Mouse (Mus musculus) intestine, embryonic 15.5 days (tissue): ENCODE measurements around the gene Enox1. TPM values are rescaled to one million over a fixed set of nuclear protein-coding genes. Genes with fewer than 3 reads are reported as not detected.

Experiments
- ATAC-seq: fragments of 200-750 bp; cut with Nextera tagmentation; 2 replicates; pipeline ENCODE4 v1.8.0; 2017; ENCODE audit warnings: moderate TSS enrichment, moderate library complexity
- H3K27ac ChIP-seq: fragments of 300-500 bp; sonication (generic); 2 replicates; pipeline ENCODE4 v1.5.1; 2015; ENCODE audit warnings: mild to moderate bottlenecking, inconsistent platforms
- H3K27me3 ChIP-seq: fragments of 300-500 bp; sonication (generic); replicated peaks from 2 replicates; pipeline ENCODE4 v1.6.1; 2015; ENCODE audit warnings: inconsistent platforms
- H3K36me3 ChIP-seq: fragments of 300-500 bp; sonication (generic); 2 replicates; pipeline ENCODE4 v1.6.1; 2015; ENCODE audit warnings: inconsistent platforms
- H3K4me1 ChIP-seq: fragments of 300-500 bp; sonication (generic); replicated peaks from 2 replicates; pipeline ENCODE4 v1.6.1; 2015; ENCODE audit warnings: inconsistent platforms
- H3K4me2 ChIP-seq: fragments of 300-500 bp; sonication (generic); replicated peaks from 2 replicates; pipeline ENCODE4 v1.6.1; 2015; ENCODE audit warnings: mild to moderate bottlenecking, inconsistent platforms
- H3K4me3 ChIP-seq: fragments of 300-500 bp; sonication (generic); replicated peaks from 2 replicates; pipeline ENCODE4 v1.5.1; 2015; ENCODE audit warnings: inconsistent platforms
- H3K9ac ChIP-seq: fragments of 300-500 bp; sonication (generic); 2 replicates; pipeline ENCODE4 v1.6.1; 2015; ENCODE audit warnings: inconsistent platforms
- H3K9me3 ChIP-seq: fragments of 300-500 bp; sonication (generic); 2 replicates; pipeline ENCODE4 v1.6.1; 2016; ENCODE audit warnings: inconsistent platforms
- WGBS: fragments of 180-500 bp; shearing (Covaris S2); methylation state at CpG from one replicate; pipeline ENCODE4 v1.1.7; 2015; 5-methylcytosine and 5-hydroxymethylcytosine counted together
- polyA plus RNA-seq: library from polyadenylated mRNA; unstranded; fragments of >200 nt; fragmentation: Nextera tagmentation; extraction: Ambion mirVana; gene quantifications from 2 replicates; pipeline ENCODE4 v1.2.1, GENCODE M21; 2015

Enox1 gene
- polyA plus RNA-seq, 1 experiment from 2014 or later = 6.3 TPM

- Histone ChIP-seq H3K27ac (no peak overlapping the region), H3K27me3 (no peaks in the 10 kb centered on the region), H3K4me1 (no peaks in the 10 kb centered on the region), H3K9me3 (no peaks in the 10 kb centered on the region), H3K9ac (no peak overlapping the region), H3K36me3 (no peaks in the 10 kb centered on the region), H3K4me3 (no peak overlapping the region), H3K4me2 (no peak overlapping the region)
- no peak for ATAC-seq
- 74% methylated on average over 4 of the region's 4 CpGs for WGBS
These were observed 206.1 kb downstream of the Enox1 start for GRCm38 (mm10) chr14:77362662-77363061.

DNA sequence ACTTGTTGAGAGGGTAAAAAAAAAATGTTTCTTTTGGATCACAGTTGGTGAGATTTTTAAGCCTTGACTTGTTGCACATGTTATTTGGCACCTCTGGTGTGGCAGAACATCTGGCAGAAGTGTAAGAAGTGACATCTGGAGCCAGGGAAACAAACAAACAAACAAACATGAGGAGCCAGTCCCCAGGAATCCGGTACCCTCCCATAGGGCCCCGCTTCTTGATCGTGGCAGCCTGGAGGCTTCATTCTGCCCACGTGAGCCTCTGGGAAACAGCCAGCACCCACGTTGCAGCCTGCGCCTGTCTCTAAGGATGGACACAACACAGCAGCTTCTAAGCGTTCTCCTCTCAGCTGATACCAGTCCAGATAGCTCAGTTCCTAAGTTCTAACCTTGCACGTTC lies 211.8 kb downstream of the Enox1 start:
- Histone ChIP-seq H3K4me3 (no peak overlapping the region), H3K27me3 (no peaks in the 10 kb centered on the region), H3K4me1 (0 out of 2 replicates have a peak, but pooled peaks cover 4% of the 10 kb centered on the region), H3K9ac (no peak overlapping the region), H3K36me3 (no peaks in the 10 kb centered on the region), H3K9me3 (no peaks in the 10 kb centered on the region), H3K4me2 (no peak overlapping the region), H3K27ac (no peak overlapping the region)
- no peak for ATAC-seq
- WGBS = 54% methylated on average over 8 of the region's 8 CpGs

GRCm38 (mm10) chr14:77369070-77369469 lies 212.5 kb downstream of the Enox1 start:
- Histone ChIP-seq H3K4me2 (no peak overlapping the region), H3K4me3 (no peak overlapping the region), H3K27me3 (no peaks in the 10 kb centered on the region), H3K9ac (no peak overlapping the region), H3K4me1 (0 out of 2 replicates have a peak, but pooled peaks cover 4% of the 10 kb centered on the region), H3K9me3 (no peaks in the 10 kb centered on the region), H3K36me3 (no peaks in the 10 kb centered on the region), H3K27ac (no peak overlapping the region)
- no peak for ATAC-seq
- 82% methylated on average over 2 of the region's 2 CpGs for whole genome bisulfite sequencing

- Histone ChIP-seq H3K9ac (no peak overlapping the region), H3K36me3 (no peaks in the 10 kb centered on the region), H3K4me1 (0 out of 2 replicates have a peak, but pooled peaks cover 4% of the 10 kb centered on the region), H3K9me3 (no peaks in the 10 kb centered on the region), H3K4me3 (no peak overlapping the region), H3K27ac (no peak overlapping the region), H3K4me2 (no peak overlapping the region), H3K27me3 (no peaks in the 10 kb centered on the region)
- ATAC-seq = no peak
- WGBS = 89% methylated on average over 3 of the region's 3 CpGs
These were observed 214.0 kb downstream of the Enox1 start for GRCm38 (mm10) chr14:77370521-77370920.

GRCm38 (mm10) chr14:77371977-77372376 lies 215.4 kb downstream of the Enox1 start:
- ATAC-seq = no peak
- H3K36me3 ChIP-seq = no peaks in the 10 kb centered on the region
- no peak overlapping the region for H3K27ac ChIP-seq
- 61% methylated on average over 5 of the region's 5 CpGs for WGBS
- no peak overlapping the region for H3K4me3 ChIP-seq
- no peak overlapping the region for H3K9ac ChIP-seq
- H3K9me3 ChIP-seq = no peaks in the 10 kb centered on the region
- no peaks in the 10 kb centered on the region for H3K27me3 ChIP-seq
- H3K4me1 ChIP-seq = 0 out of 2 replicates have a peak, but pooled peaks cover 4% of the 10 kb centered on the region
- H3K4me2 ChIP-seq = no peak overlapping the region

GRCm38 (mm10) chr14:77373119-77373518 lies 216.6 kb downstream of the Enox1 start:
- Histone ChIP-seq H3K27ac (no peak overlapping the region), H3K4me3 (no peak overlapping the region), H3K27me3 (no peaks in the 10 kb centered on the region), H3K4me2 (no peak overlapping the region), H3K9me3 (no peaks in the 10 kb centered on the region), H3K36me3 (no peaks in the 10 kb centered on the region), H3K4me1 (0 out of 2 replicates have a peak, but pooled peaks cover 4% of the 10 kb centered on the region), H3K9ac (no peak overlapping the region)
- 72% methylated on average over 3 of the region's 3 CpGs for WGBS
- no peak for ATAC-seq

DNA sequence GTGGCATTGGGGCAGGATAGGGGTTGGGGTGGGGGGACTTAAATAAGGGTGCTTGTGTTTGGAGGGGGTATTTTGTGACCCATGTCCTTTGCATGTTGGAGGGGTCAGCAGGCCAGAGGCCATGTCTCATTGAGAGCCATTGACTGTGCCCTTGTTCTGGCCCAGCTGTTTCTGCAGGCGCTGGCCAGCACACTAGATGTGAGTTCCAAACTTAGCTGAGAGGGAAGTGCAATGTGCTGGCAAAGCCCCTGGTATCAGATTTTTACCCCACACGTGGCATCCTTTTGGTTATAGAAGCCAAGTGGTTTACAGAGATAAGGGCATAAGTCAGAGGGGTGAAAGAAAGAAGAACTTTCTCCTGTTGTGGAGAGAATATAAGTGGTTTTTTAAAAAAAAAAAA lies 218.5 kb downstream of the Enox1 start:
- no peak for ATAC-seq
- Histone ChIP-seq H3K27ac (no peak overlapping the region), H3K9ac (no peak overlapping the region), H3K4me1 (0 out of 2 replicates have a peak, but pooled peaks cover 4% of the 10 kb centered on the region), H3K27me3 (no peaks in the 10 kb centered on the region), H3K36me3 (no peaks in the 10 kb centered on the region), H3K9me3 (no peaks in the 10 kb centered on the region), H3K4me3 (no peak overlapping the region), H3K4me2 (no peak overlapping the region)
- WGBS = 52% methylated on average over 2 of the region's 2 CpGs

GRCm38 (mm10) chr14:77375618-77376017 lies 219.1 kb downstream of the Enox1 start:
- no peaks in the 10 kb centered on the region for H3K27me3 ChIP-seq
- no peak overlapping the region for H3K9ac ChIP-seq
- no peak overlapping the region for H3K27ac ChIP-seq
- no peaks in the 10 kb centered on the region for H3K9me3 ChIP-seq
- 0 out of 2 replicates have a peak, but pooled peaks cover 3% of the 10 kb centered on the region for H3K4me1 ChIP-seq
- WGBS = 32% methylated on average over 9 of the region's 9 CpGs
- no peak overlapping the region for H3K4me2 ChIP-seq
- no peaks in the 10 kb centered on the region for H3K36me3 ChIP-seq
- no peak; the same call in 1 of the 2 replicates for ATAC-seq
- no peak overlapping the region for H3K4me3 ChIP-seq

- H3K4me1 ChIP-seq = no peaks in the 10 kb centered on the region
- 73% methylated on average over 7 of the region's 7 CpGs for WGBS
- no peak overlapping the region for H3K27ac ChIP-seq
- H3K4me3 ChIP-seq = no peak overlapping the region
- H3K4me2 ChIP-seq = no peak overlapping the region
- no peaks in the 10 kb centered on the region for H3K9me3 ChIP-seq
- no peak for ATAC-seq
- H3K27me3 ChIP-seq = no peaks in the 10 kb centered on the region
- H3K9ac ChIP-seq = no peak overlapping the region
- H3K36me3 ChIP-seq = no peaks in the 10 kb centered on the region
These were observed 220.2 kb downstream of the Enox1 start for GRCm38 (mm10) chr14:77376731-77377130.

DNA sequence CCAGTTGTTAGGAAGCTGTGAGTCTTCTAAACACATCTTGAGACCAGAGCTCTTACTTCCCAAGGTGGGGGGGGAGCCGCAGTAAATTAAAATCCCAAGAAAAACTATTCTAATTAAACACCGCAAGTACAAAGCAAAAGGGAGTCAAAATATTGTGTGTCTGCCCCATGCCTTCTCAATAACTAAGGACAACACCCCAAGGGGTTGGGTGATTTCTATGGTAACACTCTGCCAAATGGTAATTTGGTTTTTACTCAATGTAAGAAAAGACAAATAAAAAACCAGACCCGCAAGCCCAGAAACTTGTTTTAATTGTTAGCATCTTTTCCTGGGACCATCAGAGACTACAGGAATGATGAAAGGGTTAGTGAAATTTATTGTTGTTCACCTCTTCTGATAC lies 220.9 kb downstream of the Enox1 start:
- Histone ChIP-seq H3K4me2 (no peak overlapping the region), H3K9ac (no peak overlapping the region), H3K36me3 (no peaks in the 10 kb centered on the region), H3K9me3 (no peaks in the 10 kb centered on the region), H3K4me3 (no peak overlapping the region), H3K27ac (no peak overlapping the region), H3K4me1 (no peaks in the 10 kb centered on the region), H3K27me3 (no peaks in the 10 kb centered on the region)
- ATAC-seq = no peak
- 88% methylated on average over 3 of the region's 3 CpGs for WGBS

DNA sequence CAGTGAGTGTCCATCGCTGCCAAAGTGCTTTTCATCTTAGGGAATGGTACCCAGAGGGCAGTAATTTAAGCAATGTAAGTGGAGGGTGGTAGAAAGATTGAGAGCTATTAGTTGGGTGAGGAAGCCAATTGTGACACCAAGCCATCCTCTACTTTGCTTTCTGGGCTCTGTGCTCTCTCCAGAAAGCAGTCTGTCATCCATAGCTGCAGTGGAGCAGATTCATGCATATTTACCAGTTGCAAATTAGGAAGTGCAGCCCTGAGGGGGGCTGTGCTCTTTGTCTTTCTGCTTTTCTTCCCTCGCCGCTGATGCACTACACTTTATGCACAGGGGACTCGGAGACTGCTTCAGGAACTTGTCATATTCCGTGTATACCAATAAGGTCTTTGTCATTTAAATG lies 221.3 kb downstream of the Enox1 start:
- H3K27me3 ChIP-seq = no peaks in the 10 kb centered on the region
- WGBS = 70% methylated on average over 5 of the region's 5 CpGs
- H3K4me3 ChIP-seq = no peak overlapping the region
- no peak for ATAC-seq
- H3K9me3 ChIP-seq = no peaks in the 10 kb centered on the region
- H3K4me1 ChIP-seq = no peaks in the 10 kb centered on the region
- H3K27ac ChIP-seq = no peak overlapping the region
- no peak overlapping the region for H3K4me2 ChIP-seq
- no peak overlapping the region for H3K9ac ChIP-seq
- H3K36me3 ChIP-seq = no peaks in the 10 kb centered on the region

- H3K4me3 ChIP-seq = no peak overlapping the region
- H3K36me3 ChIP-seq = no peaks in the 10 kb centered on the region
- WGBS = 36% methylated on average over 2 of the region's 2 CpGs
- H3K4me1 ChIP-seq = no peaks in the 10 kb centered on the region
- H3K4me2 ChIP-seq = no peak overlapping the region
- no peak overlapping the region for H3K27ac ChIP-seq
- no peak for ATAC-seq
- no peaks in the 10 kb centered on the region for H3K27me3 ChIP-seq
- no peak overlapping the region for H3K9ac ChIP-seq
- no peaks in the 10 kb centered on the region for H3K9me3 ChIP-seq
These were observed 225.0 kb downstream of the Enox1 start for GRCm38 (mm10) chr14:77381532-77381931.

DNA sequence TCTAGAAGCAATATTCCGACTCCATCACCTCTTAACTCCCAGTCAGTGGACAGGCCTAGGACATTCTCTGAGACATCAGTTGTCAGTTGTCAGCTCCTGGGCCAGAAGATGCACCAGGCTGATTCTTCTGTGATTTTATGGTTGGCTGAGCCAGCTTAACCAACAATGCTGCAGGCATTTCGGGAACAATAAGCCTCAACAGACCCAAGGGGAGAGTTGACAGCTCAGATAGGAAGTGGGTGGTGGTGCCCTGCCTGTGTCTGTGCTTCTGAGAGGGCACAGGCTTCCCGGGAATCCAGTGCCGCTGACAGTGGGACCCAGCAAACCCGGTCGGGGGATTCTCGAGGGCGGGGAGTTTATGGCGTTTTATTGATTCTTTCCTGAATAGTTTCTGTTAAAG lies 229.1 kb downstream of the Enox1 start:
- Histone ChIP-seq H3K4me3 (no peak overlapping the region), H3K36me3 (no peaks in the 10 kb centered on the region), H3K27me3 (no peaks in the 10 kb centered on the region), H3K9ac (no peak overlapping the region), H3K27ac (no peak overlapping the region), H3K9me3 (no peaks in the 10 kb centered on the region), H3K4me2 (no peak overlapping the region), H3K4me1 (no peaks in the 10 kb centered on the region)
- no peak for ATAC-seq
- 54% methylated on average over 9 of the region's 9 CpGs for WGBS
